Mouse (Mus musculus) MEL (cell line): ENCODE data around the gene Cog4.

Source experiments
- GATA1 ChIP-seq: IDR thresholded peaks from 2 replicates; pipeline ENCODE4 v1.6.1; 2011; ENCODE audit warnings: low read depth, low read length, improper control_type of control experiment
- TAL1 ChIP-seq: IDR thresholded peaks from 2 replicates; pipeline ENCODE4 v1.6.1; 2012; ENCODE audit warnings: mild to moderate bottlenecking, inconsistent platforms, low read length, moderate library complexity, mixed read lengths
- ZNF384 ChIP-seq: IDR thresholded peaks from 2 replicates; pipeline ENCODE4 v1.6.1; 2012; ENCODE audit warnings: low read depth, mild to moderate bottlenecking, inconsistent platforms, low read length, improper control_type of control experiment

DNA sequence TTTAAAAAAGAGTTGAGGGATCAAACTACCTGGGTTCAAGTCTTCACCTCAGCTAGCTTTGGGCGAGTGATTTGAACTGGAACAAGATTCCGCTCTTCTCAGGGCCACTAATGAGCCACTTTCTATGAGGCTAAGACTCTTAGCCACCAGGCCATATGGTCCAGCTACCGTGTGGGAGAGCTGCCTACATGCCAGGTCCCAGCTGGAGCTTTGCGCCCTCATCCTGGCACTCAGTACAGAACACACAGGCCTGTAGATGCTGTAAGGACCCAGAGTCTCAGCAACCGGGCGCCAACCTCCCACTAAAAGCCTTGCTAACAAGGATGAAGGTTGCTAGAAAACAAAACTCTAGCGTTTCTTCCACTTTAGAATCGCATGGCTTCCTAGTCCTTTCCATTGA is 42.0 kb downstream of the Cog4 start:
- TF ChIP-seq ZNF384: no peak
- no peak for TF ChIP-seq GATA1
- TF ChIP-seq TAL1: no peak
